Mouse (Mus musculus) Patski (cell line): ENCODE measurements around the gene Ebf1. TPM values are rescaled to one million over a fixed set of nuclear protein-coding genes. Genes with fewer than 3 reads are reported as not detected.

ENCODE experiments used
- ATAC-seq: fragments of 100-300 bp; one replicate; pipeline ENCODE4 v1.8.0; 2021
- CTCF ChIA-PET: fragments of 350-600 bp; sonication (Branson Sonifier 250); formaldehyde crosslinking; loops from one replicate; lab custom pipeline; 2022; ENCODE audit warnings: inconsistent platforms; lab: Charles Lee
- POLR2A ChIA-PET: fragments of 350-600 bp; sonication (Branson Sonifier 250); formaldehyde crosslinking; loops from one replicate; lab custom pipeline; 2022; ENCODE audit warnings: antibody characterized with exemption, inconsistent platforms; lab: Charles Lee
- DNase-seq: peaks from one replicate; pipeline ENCODE4 v3.0.0-alpha.2; 2011; ENCODE audit warnings: low read depth, low spot score
- H3K27me3 ChIP-seq: fragments of 371-371 bp; one replicate; pipeline ENCODE4 v1.5.1; 2021
- CTCF ChIP-seq: fragments of 100-300 bp; IDR thresholded peaks from one replicate; pipeline ENCODE4 v1.5.1; 2021
- in situ Hi-C: fragments of 300-500 bp; cut with MboI; formaldehyde crosslinking; loops from 3 replicates; pipeline ENCODE4 v1.11.1; 2018; ENCODE audit warnings: low pct_unique_long_range_greater_than_20kb, mixed read lengths
- polyA plus RNA-seq: library from polyadenylated mRNA; unstranded; gene quantifications from one replicate; pipeline ENCODE4 v1.2.3, GENCODE M21; 2021

Ebf1 gene
- polyA plus RNA-seq, 1 experiment from 2014 or later, result 7.3 TPM

DNA sequence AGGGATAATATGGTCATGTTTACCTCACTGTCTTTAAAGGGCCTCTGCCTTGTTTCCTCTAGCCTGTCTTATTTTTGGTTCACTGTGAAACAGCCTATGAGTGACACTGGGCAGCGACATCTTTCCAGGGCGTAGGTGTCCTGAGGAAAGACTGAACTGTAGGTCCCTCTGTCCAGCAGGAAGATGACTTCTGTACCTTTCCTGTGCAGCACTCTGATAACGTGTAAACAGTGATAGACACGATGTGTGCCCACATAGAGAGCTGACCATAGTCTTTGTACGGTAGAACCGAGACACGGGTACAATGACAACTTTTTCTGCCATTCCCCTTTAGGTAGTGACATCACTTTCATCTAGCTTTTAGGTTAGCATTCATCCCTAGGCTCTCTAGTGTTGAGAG lies 357.2 kb downstream of the Ebf1 start:
- ChIA-PET CTCF (no interaction called here), POLR2A (no interaction called here)
- no peak for TF ChIP-seq CTCF
- in situ Hi-C loops, result no loop called here
- no peak for ATAC-seq
- no peak for DNase-seq
- H3K27me3 ChIP-seq, result no peaks in the 10 kb centered on the region

DNA sequence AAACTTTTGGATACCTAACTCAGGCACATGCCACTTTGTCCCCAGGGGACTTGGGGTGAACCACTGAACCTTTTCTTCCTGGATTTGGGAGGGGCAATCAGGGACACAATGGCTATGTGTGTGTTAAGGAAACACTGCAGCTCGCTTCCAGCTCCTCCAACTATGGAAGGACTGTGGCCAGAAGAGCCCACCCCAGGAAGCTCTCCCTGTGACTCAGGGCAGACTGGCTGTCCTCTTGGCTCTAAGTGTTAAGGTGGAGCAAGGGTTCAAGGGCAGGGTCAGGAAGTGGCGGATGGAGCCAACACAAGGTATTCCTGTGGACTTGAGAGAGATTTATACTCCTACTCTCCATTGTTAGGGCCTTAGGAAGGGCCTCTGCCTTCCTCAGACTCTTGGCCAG lies 358.0 kb downstream of the Ebf1 start:
- no peak for ATAC-seq

DNA sequence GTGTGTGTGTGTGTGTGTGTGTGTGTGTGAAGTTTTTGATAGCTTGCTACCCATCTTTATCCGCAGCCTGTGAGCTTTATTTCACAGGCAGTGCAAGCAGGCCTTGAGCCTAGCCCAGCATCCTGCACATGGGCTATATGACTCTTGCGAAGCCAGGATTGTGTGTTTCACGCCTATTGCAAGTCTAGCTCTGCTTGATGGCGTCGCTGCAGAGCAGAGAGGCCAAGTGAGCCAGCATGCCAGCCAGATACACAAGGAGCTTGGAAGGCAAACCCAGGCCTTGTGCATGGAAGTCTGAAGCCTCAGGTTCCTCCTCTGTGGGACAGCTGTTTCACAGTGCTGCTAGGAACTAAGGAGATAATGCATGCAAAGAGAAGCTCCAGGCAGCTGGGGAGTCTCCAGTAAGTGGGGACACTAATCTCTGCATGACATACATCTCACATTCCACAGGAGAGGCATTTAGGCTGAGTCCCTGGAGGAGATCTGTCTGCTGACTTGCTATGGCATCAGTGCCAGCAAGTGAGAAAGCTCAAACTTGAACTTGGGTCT lies 359.2 kb downstream of the Ebf1 start:
- DNase-seq (no peak), ATAC-seq (peak; percentile 21)
- TF ChIP-seq CTCF, result no peak
- in situ Hi-C loops, result no loop called here
- CTCF ChIA-PET, result interaction anchor here (1.5 to 2.0 kb wide), 2 partner anchors 9 to 10 kb away, joined by 3 to 4 read pairs; no protein-coding TSS in a partner anchor
- POLR2A ChIA-PET, result interaction anchor here (0.7 kb wide), 1 partner anchor 1156 kb away, joined by 5 read pairs; no protein-coding TSS in a partner anchor
- H3K27me3 ChIP-seq, result no peaks in the 10 kb centered on the region

More for the DNA sequence above, 358.0 kb downstream of the Ebf1 start:
- in situ Hi-C loops, result no loop called here
- H3K27me3 ChIP-seq, result no peaks in the 10 kb centered on the region
- CTCF ChIA-PET, result no interaction called here
- no peak for TF ChIP-seq CTCF
- DNase-seq, result no peak
- POLR2A ChIA-PET, result no interaction called here

DNA sequence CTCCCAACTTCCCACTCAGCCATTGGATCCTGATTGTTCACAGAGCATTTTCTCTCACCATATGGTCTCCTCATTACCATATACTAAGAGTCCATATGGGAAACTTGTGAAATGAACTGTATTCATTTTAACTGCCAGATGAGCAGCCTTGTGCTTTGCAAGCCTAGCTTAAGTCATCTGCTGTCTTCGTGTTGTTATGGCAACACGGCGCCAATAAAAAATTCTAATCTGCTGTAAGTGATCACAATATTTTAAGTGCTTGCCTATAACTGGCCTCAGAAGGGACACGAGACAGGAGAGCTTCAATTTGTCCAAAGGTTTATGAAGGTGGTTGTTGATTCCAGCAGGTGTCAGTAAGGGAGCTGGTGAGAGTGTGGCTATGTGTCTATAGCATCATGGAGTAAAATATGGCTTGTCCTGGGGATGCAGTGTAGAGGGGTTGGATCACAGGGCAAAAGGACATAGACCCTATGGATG lies 360.8 kb downstream of the Ebf1 start:
- no peak for ATAC-seq
- TF ChIP-seq CTCF, result no peak
- H3K27me3 ChIP-seq, result no peaks in the 10 kb centered on the region
- no peak for DNase-seq
- ChIA-PET CTCF (interaction anchor here (2.0 kb wide), 1 partner anchor 8 kb away, joined by 4 read pairs; no protein-coding TSS in a partner anchor), POLR2A (no interaction called here)
- in situ Hi-C loops, result no loop called here

DNA sequence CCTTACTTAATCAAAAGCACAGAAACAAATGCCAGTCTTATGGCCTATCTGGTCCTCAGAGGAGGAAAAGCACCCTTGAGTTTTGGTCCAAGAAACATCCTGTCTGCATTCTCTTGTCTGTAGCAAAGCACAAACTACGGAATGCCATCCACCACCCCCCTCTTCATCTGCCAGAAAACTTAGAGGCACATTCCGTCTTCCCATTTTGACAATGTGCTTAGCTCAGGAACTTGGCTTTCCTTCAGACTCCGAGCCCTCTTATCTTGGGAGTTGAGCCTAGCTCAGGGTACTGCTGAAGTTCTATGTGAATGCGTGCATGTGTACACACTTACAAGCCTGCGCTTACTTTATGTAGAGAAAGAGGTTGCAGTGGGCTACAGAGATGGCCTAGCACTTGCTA lies 362.3 kb downstream of the Ebf1 start:
- in situ Hi-C loops, result no loop called here
- no peaks in the 10 kb centered on the region for H3K27me3 ChIP-seq
- ATAC-seq, result no peak
- no peak for DNase-seq
- ChIA-PET POLR2A (no interaction called here), CTCF (no interaction called here)
- TF ChIP-seq CTCF, result no peak

DNA sequence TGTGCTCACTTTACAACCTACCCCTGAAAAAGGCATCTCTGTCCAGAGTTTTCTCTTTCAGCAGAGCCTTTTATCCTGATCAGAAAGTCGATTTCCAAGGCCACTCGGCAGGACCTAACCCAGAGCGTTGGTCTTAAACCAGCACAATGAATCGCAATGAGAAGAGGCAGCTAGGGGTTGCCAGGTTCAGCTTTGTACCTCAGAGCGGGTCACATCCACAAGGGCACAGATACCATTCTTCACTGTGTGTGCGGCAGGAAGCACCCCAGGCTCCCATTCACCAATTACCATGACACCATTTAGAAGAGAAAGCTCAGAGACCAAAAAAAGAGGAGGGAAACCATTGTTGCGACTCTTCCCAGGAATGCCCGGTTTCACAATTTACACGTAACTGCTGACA lies 365.1 kb downstream of the Ebf1 start:
- POLR2A ChIA-PET, result no interaction called here
- no peak for DNase-seq
- ATAC-seq, result no peak
- in situ Hi-C loops, result no loop called here
- H3K27me3 ChIP-seq, result no peaks in the 10 kb centered on the region
- CTCF ChIA-PET, result interaction anchor here (0.9 to 1.0 kb wide), 2 partner anchors 15 to 25 kb away, joined by 3 read pairs; no protein-coding TSS in a partner anchor
- TF ChIP-seq CTCF, result no peak

DNA sequence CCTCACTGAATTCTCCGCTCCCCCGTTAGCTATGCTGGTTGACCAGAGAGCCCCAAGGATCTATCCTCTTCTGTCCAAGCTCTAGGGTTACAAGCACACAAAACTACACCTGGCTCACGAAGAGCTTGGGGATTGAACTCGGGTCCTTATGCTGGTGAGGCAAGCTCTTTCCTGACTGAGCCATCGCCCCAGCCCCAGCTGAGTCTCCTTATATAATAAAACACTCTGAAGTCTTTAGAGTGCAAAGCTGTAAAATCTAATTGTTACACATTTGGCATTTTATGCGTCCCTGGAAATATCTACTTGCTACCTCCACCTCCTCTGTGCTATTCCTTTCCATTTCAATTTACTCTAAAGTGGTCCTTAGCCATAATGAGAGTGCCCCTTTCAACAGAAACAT lies 366.8 kb downstream of the Ebf1 start:
- ChIA-PET POLR2A (interaction anchor here (0.9 kb wide), 1 partner anchor 8 kb away, joined by 5 read pairs; no protein-coding TSS in a partner anchor), CTCF (no interaction called here)
- in situ Hi-C loops, result no loop called here
- ATAC-seq (no peak), DNase-seq (no peak)
- TF ChIP-seq CTCF, result no peak
- H3K27me3 ChIP-seq, result no peaks in the 10 kb centered on the region

DNA sequence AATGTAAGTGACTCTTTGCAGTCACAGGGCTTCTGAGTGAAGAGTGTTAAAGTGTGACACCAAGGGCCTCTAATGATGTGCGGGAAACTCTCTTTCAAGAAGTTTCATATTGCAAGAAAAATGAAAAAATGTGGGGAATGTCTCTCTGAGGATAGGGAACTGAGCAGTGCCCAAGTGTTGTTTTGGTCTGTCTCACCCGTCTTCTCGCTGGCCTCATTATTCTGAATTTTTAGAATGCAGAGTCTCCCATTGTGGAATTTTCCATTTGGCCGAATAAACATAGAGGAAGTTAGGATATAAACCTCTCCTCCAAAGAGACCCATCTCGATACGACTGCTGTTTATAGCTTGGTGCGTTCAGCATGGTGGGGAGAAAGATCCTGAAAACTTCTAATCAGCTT lies 367.3 kb downstream of the Ebf1 start:
- H3K27me3 ChIP-seq, result no peaks in the 10 kb centered on the region
- no peak for TF ChIP-seq CTCF
- ATAC-seq (no peak), DNase-seq (no peak)
- ChIA-PET POLR2A (interaction anchor here (0.9 kb wide), 1 partner anchor 7 kb away, joined by 5 read pairs; no protein-coding TSS in a partner anchor), CTCF (no interaction called here)
- in situ Hi-C loops, result no loop called here

DNA sequence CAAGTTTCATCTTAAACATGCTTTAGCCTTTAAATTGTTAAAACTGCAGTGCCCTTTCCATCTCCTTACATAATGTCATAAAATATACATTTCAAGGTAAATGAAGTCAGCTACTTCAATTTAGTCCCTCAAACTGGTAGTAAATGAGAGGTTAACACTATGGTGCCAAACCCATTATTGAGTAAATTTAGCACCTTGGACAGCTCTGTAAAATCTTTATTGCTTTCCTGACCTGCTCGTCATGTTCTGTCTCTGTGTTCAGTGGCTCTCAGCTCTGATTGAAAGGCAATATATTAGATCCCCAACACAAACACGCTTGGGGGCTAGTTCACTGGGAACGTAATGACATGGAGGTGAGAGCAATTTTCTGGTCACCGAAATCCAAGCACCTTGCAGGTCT lies 370.7 kb downstream of the Ebf1 start:
- CTCF ChIA-PET, result no interaction called here
- POLR2A ChIA-PET, result interaction anchor here (0.6 kb wide), 2 partner anchors 15 to 1256 kb away, joined by 3 to 6 read pairs; no protein-coding TSS in a partner anchor
- DNase-seq, result no peak
- no peak for ATAC-seq
- in situ Hi-C loops, result no loop called here
- H3K27me3 ChIP-seq, result no peaks in the 10 kb centered on the region
- TF ChIP-seq CTCF, result no peak

DNA sequence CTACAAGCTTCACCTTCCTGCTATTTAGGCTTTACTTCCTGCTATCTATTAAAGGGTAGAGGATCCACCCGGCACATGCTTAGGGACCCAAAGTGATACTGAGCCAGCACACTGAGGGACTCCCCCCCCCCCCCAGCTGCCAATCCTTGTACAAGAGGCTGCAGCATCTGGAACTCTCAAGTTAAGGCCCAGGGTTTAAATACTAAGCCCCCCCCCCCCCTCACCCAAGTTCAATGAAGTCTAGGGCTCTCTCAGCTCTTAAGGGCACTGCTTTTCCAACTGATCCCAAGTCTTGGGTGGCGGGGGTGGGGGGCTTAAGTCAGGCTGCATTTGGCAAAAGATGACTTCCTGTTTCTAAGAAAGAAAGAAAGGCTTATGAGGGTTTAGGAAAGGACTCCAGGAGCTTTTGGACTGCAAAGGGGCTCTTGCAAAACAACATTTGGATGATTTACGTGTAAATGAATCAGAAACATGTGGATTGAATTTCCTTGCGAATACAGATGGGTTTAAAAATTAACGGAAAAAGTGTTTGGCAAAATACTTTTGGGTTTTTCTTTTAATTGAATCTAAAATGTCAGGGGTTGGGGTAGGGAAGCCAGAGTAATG lies 385.7 kb downstream of the Ebf1 start:
- CTCF ChIA-PET, result no interaction called here
- DNase-seq, result peak; percentile 60
- POLR2A ChIA-PET, result interaction anchor here (0.6 to 1.1 kb wide), 3 partner anchors 14 to 331 kb away, joined by 3 to 6 read pairs (median 3); no protein-coding TSS in a partner anchor
- ATAC-seq, result peak; percentile 60
- in situ Hi-C loops, result loop anchor here (5.0 kb wide), 1 partner anchor 55 kb away; no protein-coding TSS in a partner anchor
- no peak for TF ChIP-seq CTCF
- no peaks in the 10 kb centered on the region for H3K27me3 ChIP-seq
